Mouse (Mus musculus) spleen, postnatal 36 days (tissue): ENCODE results near the gene Zfp946.

Experiments
- DNase-seq, 2 experiments: peaks; one replicate each; pipeline ENCODE4 v3.0.0; 2022; ENCODE audit warnings: low spot score in 2 of 2, mixed read lengths in 1 of 2

Zfp946 gene

DNA sequence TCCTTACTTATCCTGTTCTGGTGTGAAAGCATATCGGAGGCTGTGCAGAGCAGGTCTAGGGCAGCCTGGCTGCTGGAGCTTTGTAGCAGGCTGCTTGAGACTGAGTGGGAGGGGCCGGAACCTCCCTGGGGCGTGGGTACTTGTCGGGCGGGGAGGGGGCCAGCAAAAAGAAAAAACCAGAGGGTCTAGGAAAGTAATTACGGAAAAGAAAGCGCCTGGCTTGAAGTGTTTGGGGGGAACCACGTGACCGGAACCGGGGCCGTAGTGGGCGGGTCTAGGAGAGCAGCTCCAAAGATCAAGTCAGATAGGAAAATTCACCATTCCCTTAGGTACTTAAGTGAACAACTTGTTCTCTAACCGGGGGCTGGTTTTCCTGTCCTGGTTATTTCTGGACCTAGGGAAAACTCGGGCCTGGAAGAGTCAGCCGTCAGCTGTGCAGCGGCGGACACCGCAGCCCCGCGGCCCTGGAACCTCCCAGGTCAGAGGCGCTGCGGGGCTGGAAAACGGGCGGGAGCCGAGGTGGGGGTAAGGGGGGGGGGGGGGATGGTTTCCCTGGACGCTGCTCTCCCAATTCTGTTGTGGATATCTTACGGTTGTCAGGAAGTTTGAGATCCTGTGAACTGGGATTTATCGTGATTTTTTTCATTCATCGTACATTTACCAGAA lies at the start of gene Zfp946:
Gene Zfp946, plus strand, starts transcription at position 271 of the 666 bp plus-strand sequence.
- peak; percentile 63 to 72 for DNase-seq

DNA sequence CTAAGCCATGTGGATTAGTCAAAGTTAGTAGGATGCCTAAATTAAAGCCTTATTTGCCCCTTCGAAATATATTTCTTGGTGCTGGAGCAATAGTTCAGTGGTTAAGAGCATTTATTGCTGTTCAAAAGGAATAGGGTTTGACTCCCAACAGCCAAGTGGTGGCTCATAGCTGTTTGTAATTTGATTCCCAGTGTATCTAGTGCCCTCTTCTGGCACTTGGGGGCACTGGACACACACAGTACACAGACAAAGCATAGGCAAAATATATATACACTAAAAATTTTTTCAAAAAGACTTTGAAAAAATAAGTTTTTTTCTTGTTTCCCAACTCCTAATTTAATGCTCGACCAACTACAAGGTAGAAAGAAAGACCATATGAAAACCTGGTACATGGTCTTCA lies 13.3 kb upstream of the Zfp946 start:
- DNase-seq = peak; percentile 12 to 37

DNA sequence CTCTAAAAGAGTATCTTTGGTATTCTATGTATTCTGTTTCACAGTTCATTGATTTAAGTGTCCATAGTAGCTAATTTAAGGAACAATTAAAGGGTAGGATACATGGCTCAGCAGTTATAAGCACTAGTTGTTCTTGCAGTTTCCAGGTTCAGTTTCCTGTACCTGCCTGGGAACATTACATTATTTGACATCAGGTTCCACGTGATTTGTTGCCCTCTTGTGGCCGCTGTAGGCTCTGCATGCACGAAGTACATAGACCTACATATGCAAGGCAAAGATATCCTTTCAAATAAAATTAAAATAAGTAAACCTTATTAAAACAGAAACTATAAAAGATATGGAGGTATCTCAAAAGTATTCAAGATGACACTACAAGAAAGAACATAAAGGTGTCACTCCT lies 6.5 kb upstream of the Zfp946 start:
- peak; percentile 43 to 57 for DNase-seq

DNA sequence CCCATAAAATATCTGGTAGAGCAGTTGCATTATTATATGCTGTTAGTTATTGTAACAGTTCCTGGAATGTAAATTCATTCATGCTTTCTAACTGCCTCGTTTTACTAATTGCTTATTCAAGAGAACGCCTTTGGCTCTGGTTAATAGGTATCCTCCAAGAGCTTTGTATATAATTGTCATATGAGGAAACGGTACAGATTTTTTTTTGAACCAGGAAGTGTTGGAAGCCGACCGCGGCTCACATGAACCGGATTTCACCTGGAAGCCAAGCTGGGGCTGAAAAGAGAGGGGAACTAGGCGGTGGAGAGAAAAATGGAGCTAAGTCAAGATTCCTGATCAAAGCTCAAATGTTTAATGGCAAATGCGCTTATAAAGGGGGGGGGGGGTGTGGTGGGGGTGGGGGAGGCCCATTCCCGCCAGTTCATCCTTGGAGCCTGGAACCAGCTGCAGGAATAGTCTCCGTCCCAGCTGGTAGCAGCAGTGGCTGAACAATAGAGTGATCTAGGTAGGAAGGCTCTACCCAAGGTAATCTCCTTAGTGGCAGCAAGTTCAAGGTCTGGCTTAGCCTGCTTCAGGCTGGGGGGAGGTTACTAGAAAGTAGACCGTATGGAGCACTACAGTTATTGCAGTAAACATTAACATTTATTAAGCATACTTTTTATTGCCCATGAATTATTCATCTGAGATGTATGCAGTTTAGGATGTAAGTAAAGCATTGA lies 773 bp downstream of the Zfp946 start:
- no peak for DNase-seq

DNA sequence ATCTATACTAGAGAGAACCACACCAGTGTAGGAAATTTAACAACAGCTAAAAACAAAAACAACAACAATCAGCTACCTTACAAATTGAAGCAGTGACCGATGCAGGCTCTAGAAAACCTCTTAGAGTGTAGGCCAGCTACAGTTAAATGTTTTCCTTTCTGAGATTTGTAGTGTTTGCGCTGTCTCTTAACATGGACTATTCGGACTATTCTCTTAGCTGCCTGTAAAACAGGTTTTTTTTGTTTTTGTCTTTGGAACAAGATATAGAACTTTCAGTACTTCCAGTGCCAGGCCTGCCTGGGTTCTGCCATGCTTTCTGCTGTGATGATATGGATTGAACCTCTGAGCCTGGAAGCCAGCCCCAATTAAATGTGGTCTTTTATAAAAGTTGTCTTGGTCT lies 23.7 kb downstream of the Zfp946 start:
- no peak for DNase-seq

DNA sequence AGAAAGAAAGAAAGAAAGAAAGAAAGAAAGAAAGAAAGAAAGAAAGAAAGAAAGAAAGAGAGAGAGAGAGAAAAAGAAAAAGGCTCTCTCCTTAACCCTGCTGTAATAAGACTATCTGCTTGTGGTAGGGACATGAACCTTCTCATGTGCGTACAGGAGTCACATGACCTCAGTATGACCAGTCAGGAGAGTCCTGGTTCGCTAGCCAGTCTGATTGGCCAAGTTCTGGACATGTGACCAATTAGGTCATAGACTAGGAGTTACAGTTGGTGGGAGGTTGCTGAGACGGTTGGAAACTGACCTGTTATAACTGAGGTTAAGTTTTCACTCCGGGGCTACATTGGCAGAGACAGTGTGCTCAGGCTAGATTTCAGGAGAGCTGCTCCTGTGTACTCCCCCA lies 73.1 kb downstream of the Zfp946 start:
- no peak for DNase-seq
